Mouse (Mus musculus) kidney, embryonic 14.5 days (tissue): ENCODE results near the gene AW209491. TPM values are rescaled to one million over a fixed set of nuclear protein-coding genes. Genes with fewer than 3 reads are reported as not detected.

Experiments
- ATAC-seq: fragments of 200-750 bp; cut with Nextera tagmentation; 2 replicates; pipeline ENCODE4 v1.8.0; 2017; ENCODE audit warnings: moderate number of reproducible peaks, mild to moderate bottlenecking, moderate TSS enrichment, moderate library complexity; ENCODE audit not compliant: low FRiP score, low TSS enrichment
- H3K27ac ChIP-seq: fragments of 300-500 bp; sonication (generic); 2 replicates; pipeline ENCODE4 v1.5.1; 2014; ENCODE audit warnings: low read depth, mild to moderate bottlenecking, low read length, moderate library complexity, mixed read lengths
- H3K27me3 ChIP-seq: fragments of 300-500 bp; sonication (generic); 2 replicates; pipeline ENCODE4 v1.6.1; 2014; ENCODE audit warnings: mild to moderate bottlenecking, low read length; ENCODE audit not compliant: control insufficient read depth, insufficient read depth
- H3K36me3 ChIP-seq: fragments of 300-500 bp; sonication (generic); 2 replicates; pipeline ENCODE4 v1.6.1; 2014; ENCODE audit warnings: low read length, mixed read lengths; ENCODE audit not compliant: control insufficient read depth, insufficient read depth
- H3K4me1 ChIP-seq: fragments of 300-500 bp; sonication (generic); 2 replicates; pipeline ENCODE4 v1.6.1; 2014; ENCODE audit warnings: low read length, mixed read lengths; ENCODE audit not compliant: control insufficient read depth, insufficient read depth
- H3K4me2 ChIP-seq: fragments of 300-500 bp; sonication (generic); replicated peaks from 2 replicates; pipeline ENCODE4 v1.6.1; 2014; ENCODE audit warnings: low read depth, mild to moderate bottlenecking, low read length
- H3K4me3 ChIP-seq: fragments of 300-500 bp; sonication (generic); 2 replicates; pipeline ENCODE4 v1.5.1; 2014; ENCODE audit warnings: mild to moderate bottlenecking, low read length
- H3K9ac ChIP-seq: fragments of 300-500 bp; sonication (generic); 2 replicates; pipeline ENCODE4 v1.6.1; 2014; ENCODE audit warnings: low read depth, mild to moderate bottlenecking, low read length, moderate library complexity
- H3K9me3 ChIP-seq: fragments of 300-500 bp; sonication (generic); 2 replicates; pipeline ENCODE4 v1.6.1; 2016; ENCODE audit warnings: low read length; ENCODE audit not compliant: control insufficient read depth
- WGBS: fragments of 180-500 bp; shearing (Covaris S2); extraction: QIAGEN DNeasy Blood & Tissue Kit; methylation state at CpG from one replicate; pipeline ENCODE4 v1.1.7; 2014; 5-methylcytosine and 5-hydroxymethylcytosine counted together
- polyA plus RNA-seq: library from polyadenylated mRNA; unstranded; fragments of >200 nt; fragmentation: Nextera tagmentation; extraction: Ambion mirVana; gene quantifications from 2 replicates; pipeline ENCODE4 v1.2.1, GENCODE M21; 2014

The AW209491 gene
- polyA plus RNA-seq, 1 experiment from 2014 or later = 27.9 TPM

DNA sequence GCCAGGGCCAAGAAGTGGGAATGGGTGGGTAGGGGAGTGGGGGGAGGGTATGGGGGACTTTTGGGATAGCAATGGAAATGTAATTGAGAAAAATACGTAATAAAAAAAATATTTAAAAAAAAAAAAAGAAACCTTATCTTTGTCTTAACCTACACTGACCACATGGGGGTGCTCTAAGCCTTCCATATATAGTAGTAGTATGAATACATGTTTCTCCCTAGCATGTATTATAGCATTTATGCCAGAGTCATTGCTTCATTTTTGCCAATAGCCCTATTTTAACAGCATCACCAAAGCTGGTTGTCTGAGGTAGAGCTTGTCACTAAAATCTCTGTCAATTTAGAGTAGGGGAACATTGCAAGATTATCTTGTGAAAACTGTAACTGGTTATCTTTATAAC, 19.3 kb downstream of the AW209491 start:
- Histone ChIP-seq H3K9me3 (no peaks in the 10 kb centered on the region), H3K27me3 (no peaks in the 10 kb centered on the region), H3K27ac (no peak overlapping the region), H3K9ac (no peak overlapping the region), H3K4me1 (no peaks in the 10 kb centered on the region), H3K4me2 (no peak overlapping the region), H3K4me3 (no peak overlapping the region), H3K36me3 (no peaks in the 10 kb centered on the region)
- no peak for ATAC-seq
- WGBS = 13% methylated on average over 1 of the region's 1 CpGs

DNA sequence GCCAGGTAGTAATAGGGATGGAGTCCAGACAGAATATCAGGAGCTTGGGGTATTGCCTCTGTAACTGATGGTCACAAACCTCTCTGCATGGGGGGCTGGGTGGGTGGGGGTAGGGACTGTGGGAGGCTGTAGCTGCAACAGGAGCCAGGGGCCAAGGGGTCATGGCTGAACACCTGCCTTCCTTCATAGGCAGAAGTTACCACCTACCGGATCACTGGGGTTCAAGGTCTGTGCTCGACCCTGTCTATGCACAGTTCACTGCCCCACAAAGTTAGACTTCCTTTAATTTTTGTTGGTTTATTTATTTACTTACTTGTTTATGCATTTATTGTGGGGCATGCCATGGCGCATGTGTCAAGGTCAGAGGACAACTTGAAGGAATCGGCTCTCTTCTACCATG, 37.2 kb downstream of the AW209491 start:
- Histone ChIP-seq H3K4me2 (no peak overlapping the region), H3K36me3 (no peaks in the 10 kb centered on the region), H3K9me3 (no peaks in the 10 kb centered on the region), H3K27ac (no peak overlapping the region), H3K9ac (no peak overlapping the region), H3K4me3 (no peak overlapping the region), H3K27me3 (no peaks in the 10 kb centered on the region), H3K4me1 (no peaks in the 10 kb centered on the region)
- ATAC-seq = no peak
- 71% methylated on average over 4 of the region's 4 CpGs for WGBS

DNA sequence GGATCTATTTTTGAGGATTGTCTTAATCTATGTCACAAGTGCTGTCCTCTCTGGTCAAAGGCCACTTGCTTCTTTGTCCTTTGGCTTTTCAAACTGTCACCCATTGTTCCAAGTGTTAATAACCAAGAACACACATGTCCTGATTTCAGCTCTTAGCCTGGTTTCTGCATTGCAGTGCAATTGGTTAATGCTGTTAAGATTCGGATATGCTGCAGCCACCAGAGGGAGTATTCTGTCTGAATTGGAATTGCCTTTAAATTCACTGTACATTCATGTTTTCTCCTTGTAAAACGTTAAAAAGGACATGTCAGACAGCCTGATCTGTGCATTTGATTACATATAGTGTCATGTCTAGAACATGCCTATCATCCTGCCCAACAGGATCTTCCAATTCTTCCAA, 40.4 kb downstream of the AW209491 start:
- no peak overlapping the region for H3K4me2 ChIP-seq
- ATAC-seq = no peak
- no peaks in the 10 kb centered on the region for H3K27me3 ChIP-seq
- no peak overlapping the region for H3K9ac ChIP-seq
- WGBS = 29% methylated on average over 2 of the region's 2 CpGs
- no peak overlapping the region for H3K4me3 ChIP-seq
- H3K9me3 ChIP-seq = no peaks in the 10 kb centered on the region
- H3K36me3 ChIP-seq = no peaks in the 10 kb centered on the region
- H3K27ac ChIP-seq = no peak overlapping the region
- H3K4me1 ChIP-seq = no peaks in the 10 kb centered on the region

Other genes with a start within 250 kb of the AW209491 start
- 0.07 TPM in 1 of 2 replicates, not detected in the other for gene Hecw1, start 106.9 kb upstream of the AW209491 start, polyA plus RNA-seq
- 127 and 148 TPM in 2 replicates for gene Mrpl32, start 17.0 kb upstream of the AW209491 start, polyA plus RNA-seq
- 215 and 260 TPM in 2 replicates for gene Psma2, start 16.9 kb upstream of the AW209491 start, polyA plus RNA-seq